Mouse (Mus musculus) lung, postnatal 10 days (tissue): Measurements from ENCODE around the gene Megf11.

Experiments
- DNase-seq: peaks from one replicate; pipeline ENCODE4 v3.0.0; 2021

Gene Megf11

GRCm38 (mm10) chr9:64395238-64395920 lies 10.0 kb downstream of the Megf11 start:
- DNase-seq, result no peak

- peak; percentile 56 for DNase-seq
These were observed 11.7 kb downstream of the Megf11 start for GRCm38 (mm10) chr9:64397108-64397507.

DNA sequence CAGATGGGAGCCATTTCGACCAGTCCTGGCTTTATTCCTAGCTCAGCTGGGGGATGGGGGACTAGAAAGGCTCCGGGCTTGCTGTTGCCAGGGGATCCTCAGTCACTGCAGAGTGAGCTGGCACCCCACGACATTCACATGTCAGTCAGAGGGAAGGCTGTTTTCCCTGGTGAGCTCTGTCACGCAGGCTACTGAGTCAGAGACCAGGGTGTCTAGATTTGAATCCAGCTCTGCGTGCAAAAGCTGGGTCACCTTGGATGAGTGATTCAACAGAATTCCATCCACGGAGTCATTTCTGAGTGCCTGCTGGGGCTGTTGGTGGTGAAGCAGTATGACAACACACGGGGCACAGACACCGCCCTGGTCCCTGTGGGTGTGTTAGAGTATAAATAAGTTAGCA lies 13.7 kb downstream of the Megf11 start:
- DNase-seq, result no peak

GRCm38 (mm10) chr9:64402141-64402540 lies 16.7 kb downstream of the Megf11 start:
- no peak for DNase-seq

- DNase-seq, result no peak
These were observed 21.4 kb downstream of the Megf11 start for GRCm38 (mm10) chr9:64406841-64407240.

- no peak for DNase-seq
These were observed 22.1 kb downstream of the Megf11 start for GRCm38 (mm10) chr9:64407390-64407970.

- no peak for DNase-seq
These were observed 23.4 kb downstream of the Megf11 start for GRCm38 (mm10) chr9:64408821-64409220.

- no peak for DNase-seq
These were observed 35.0 kb downstream of the Megf11 start for GRCm38 (mm10) chr9:64420471-64420870.

DNA sequence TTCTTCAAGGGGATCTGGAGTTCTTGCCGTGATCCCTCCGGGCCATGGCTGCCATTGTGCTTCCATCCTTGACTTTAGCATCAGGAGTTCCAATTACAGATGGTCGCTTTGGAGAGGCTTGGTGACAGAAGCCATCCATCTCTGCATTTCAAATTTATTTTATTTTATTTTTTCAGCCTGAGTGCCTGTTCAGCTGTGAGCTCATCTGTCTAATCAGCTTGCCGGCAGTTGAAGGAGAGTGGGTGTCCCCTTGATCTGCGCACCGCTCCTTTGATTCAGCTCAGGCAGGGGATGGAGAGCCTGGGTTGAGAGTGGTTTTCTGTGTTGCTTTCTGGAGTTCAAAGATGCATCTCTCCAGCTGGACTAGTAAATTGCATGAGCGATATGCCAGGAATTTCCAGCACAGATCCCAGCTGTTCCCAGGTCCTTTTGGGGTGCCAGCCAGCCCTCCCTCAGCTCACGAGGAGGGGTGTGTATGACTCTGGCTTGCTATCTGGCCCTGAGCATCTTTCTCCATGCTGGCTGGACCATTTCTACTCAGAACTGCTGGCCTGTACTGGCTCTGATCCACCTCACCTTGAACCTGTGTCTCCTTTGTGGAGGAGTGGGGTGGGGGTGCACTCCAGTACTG lies 36.7 kb downstream of the Megf11 start:
- DNase-seq, result no peak

DNA sequence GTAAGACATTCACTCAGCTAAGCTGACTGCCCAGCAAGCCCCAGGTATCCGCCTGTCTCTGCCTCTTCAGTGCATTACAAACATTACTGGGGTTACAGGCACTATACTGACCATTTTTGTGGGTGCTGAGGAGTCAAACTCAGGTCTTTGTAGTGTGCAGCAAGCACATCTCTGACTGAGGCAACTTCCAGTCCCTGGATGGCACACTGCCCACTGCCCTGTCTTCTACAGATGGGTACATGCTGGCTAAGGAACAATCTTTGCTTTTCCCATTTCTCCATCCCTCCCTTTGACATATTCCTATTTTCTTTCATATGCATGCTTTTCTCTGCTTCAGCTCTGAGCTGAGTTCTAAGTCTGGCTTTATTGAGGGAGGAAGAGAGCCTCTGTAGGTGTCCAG lies 38.5 kb downstream of the Megf11 start:
- DNase-seq, result no peak

DNA sequence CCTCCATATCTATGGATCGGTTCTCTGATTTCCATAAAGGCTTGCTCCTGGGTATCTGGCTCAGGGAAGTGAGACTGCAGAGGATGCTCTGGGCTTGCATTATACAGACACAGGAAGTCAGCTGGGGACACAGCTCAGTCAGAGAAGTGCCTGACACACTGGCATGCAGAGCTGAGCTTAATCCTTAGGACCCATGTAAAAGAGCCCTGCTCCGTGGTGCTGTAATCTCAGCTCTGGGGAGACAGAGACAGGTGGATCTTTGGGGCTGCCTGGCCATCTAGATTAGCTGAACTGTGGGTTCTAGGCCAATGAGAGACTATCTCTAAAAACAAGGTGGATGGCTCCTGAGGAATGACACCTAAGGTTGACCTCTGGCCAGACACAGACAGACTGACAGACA lies 50.7 kb downstream of the Megf11 start:
- no peak for DNase-seq

DNA sequence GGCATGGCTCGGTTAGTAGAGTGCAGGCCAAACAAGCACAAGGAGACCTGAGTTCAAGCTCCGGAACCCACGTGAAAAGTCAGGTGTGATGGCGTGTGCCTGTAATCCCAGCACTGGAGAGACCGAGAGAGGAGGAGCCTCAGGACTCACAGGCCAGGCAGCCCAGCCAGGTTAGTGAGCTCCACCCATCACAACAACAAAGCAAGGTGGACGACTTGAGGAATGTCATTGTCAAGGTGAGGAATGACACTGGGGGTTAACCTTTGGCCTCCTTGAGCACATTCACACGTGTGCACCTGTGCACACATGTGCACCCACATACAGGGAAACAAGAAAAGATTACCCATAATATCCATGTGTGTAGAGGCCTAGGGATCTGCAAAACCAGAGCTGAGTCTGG lies 54.7 kb downstream of the Megf11 start:
- DNase-seq, result no peak

DNA sequence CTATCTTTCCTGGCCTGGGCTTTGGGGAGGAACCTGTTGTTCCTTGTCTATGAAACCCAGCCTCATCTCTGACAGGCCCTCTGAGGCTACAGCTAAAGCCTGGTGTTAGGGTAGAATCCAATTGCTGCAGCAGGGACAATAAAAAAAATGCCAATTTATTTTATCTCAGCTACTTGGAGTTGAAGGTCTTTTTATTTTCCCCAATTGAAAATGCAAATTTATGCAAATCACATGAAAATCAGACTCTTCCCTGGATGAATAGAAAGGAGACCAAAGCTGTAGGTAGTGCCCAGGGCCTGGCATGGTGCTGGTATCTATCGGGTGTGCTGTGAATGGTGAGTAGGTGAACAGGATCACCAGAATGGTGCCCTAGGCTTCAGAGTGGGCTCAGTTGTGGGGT lies 60.6 kb downstream of the Megf11 start:
- no peak for DNase-seq

DNA sequence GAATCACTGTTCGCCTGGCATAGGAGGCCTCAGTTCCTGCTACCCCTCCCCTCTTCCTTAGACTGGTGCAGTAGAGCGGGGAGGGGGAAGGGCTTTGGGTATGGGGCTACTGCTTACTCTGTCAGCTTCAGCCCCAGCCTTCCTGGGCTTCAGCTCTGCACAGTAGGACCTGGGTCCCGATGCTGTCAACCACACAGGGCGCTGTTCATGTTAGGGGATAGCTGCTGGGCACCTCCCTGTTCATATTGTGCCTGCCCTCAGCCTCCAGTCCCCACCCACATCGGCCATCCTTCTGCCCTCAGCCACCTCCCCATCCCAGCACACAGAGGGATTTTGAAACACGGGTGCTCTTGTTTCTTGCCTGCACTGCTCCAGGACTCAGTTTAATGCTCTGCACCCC lies 61.6 kb downstream of the Megf11 start:
- peak; percentile 39 for DNase-seq

GRCm38 (mm10) chr9:64447522-64447921 lies 62.1 kb downstream of the Megf11 start:
- peak; percentile 68 for DNase-seq

- DNase-seq, result no peak
These were observed 67.3 kb downstream of the Megf11 start for GRCm38 (mm10) chr9:64452769-64453168.

DNA sequence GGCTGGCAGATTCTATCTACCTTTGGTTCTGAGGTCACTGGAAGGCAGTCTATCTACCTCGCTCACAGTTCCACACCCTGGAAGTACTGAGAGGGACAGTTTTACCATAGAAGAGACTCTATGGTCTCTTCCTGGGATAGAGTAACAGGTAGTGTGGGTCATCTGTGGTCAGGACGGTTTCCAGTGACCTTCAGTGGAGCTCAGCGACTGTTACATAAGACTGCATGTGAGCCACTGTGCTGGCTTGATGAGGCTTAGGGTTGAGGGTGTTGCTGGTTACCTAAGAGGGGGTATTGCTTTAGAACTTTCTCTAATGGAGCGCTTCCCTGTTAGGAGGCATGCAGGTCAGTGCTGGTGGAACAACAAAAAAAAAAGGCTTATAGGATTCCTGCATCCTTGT lies 68.8 kb downstream of the Megf11 start:
- no peak for DNase-seq

- no peak for DNase-seq
These were observed 70.5 kb downstream of the Megf11 start for GRCm38 (mm10) chr9:64455910-64456309.

DNA sequence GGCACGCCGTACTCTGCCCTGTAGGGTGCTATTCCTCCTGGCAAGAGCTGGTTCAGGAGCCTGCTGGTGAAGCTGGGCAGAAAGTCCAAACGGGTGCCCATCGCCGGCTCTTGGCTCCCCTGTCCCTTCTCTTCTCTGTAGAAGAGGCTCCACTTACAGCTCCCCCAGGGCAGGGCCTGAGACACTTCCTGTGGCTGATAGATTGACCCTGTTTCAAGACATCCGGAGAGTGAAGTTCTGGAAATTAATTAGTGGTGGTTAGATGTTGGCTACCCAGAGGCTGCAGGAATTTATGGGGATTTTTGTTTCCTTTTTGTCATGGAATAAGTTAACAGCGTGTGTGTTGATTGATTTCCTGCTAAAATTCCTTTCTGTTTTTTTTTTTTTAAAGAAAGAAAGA lies 72.2 kb downstream of the Megf11 start:
- peak; percentile 46 for DNase-seq

- no peak for DNase-seq
These were observed 76.3 kb downstream of the Megf11 start for GRCm38 (mm10) chr9:64461568-64462308.

GRCm38 (mm10) chr9:64462870-64463269 lies 77.4 kb downstream of the Megf11 start:
- DNase-seq, result no peak

GRCm38 (mm10) chr9:64466090-64466489 lies 80.7 kb downstream of the Megf11 start:
- DNase-seq, result no peak

- no peak for DNase-seq
These were observed 81.1 kb downstream of the Megf11 start for GRCm38 (mm10) chr9:64466564-64466963.

DNA sequence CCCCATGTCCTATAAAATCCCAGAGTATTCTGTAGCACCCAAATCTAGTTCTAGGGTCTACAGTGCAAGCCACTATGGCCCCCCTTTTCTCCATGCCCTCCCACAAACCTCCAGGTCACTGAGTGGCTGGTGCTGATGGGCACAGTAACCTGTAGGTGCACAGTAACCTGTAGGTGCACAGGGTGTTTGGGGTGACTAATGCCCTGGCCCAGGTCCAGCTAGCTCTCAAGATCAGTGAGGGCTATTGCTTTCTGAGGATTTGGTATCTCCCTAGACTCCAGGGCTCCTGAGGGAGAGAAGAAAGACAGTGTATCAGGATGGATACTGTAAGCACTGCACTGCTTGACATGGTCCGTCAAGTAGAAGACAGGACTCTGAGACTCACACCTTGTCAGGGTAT lies 85.4 kb downstream of the Megf11 start:
- no peak for DNase-seq
